Mouse (Mus musculus): ENCODE results near the gene Gm17660. TPM values are rescaled to one million over a fixed set of nuclear protein-coding genes. Genes with fewer than 3 reads are reported as not detected.

Gene Gm17660
- polyA plus RNA-seq, 1 experiment from 2014 or later = not detected

DNA sequence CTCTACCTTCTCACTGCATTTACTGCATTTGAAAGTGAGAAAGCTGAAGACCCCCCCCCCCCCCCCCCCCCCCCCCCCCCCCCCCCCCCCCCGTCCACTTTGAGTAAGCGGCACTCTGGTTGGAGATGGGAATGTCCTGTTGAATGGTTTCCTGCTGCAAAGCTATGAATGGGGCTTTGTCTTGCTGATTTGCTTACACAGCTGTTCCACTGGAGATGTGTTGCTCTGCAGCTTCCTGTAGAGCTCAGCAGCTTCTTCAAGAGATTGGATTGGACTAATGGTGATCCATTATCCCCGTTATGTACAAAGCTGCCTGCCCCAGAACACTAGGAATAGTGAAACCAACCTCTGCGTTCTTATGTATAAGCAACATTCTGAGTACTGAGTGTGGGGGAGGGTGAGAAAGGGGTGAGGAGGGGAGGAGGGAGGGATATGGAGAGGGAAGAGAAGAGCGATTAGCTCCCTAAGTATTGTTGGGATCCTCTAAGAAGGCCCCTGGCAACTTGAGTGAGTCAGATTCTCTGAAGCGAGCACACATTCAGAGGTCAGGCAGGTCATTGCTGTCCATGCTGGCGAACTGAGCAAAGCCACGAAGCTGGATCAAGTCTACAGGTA is 5.0 kb downstream of the Gm17660 start:
- no peak overlapping the region for H3K4me3 ChIP-seq
- 45% methylated on average over 6 of the region's 8 CpGs for WGBS
- no peaks in the 10 kb centered on the region for H3K27me3 ChIP-seq (ENCODE audit: low read depth, poor library complexity, severe bottlenecking)
- no peak for DNase-seq (ENCODE audit: low spot score)
- no peaks in the 10 kb centered on the region for H3K9me3 ChIP-seq (replicated peaks)
- H3K27ac ChIP-seq = peak overlapping the region; percentile 71
- no peaks in the 10 kb centered on the region for H3K36me3 ChIP-seq
- H3K4me1 ChIP-seq = peaks cover 14% of the 10 kb centered on the region

DNA sequence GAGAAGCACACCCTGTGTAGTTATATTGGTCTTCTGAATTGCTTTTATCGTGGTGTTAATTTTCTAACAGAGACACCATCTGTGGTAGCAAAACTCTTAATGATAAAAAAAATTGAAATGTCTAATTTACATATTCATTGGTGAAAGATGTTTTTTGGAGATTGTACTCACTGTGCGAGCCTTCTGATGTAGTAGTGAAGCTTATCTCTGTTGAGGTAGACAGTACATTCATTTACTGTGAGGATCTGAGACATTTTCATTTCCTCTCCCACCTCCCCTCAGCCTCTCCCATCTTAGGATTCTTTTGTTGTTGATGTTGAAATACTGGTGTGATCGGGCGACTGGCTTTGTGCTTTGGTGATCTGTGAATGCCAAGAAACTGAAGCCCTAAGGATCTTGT is 6.4 kb downstream of the Gm17660 start:
- Histone ChIP-seq H3K4me3 (no peak overlapping the region), H3K27me3 (ENCODE audit: low read depth, poor library complexity, severe bottlenecking) (no peaks in the 10 kb centered on the region), H3K4me1 (peaks cover 7% of the 10 kb centered on the region), H3K9me3 (replicated peaks) (no peaks in the 10 kb centered on the region), H3K27ac (no peak overlapping the region), H3K36me3 (no peaks in the 10 kb centered on the region)
- WGBS = 89% methylated on average over 4 of the region's 4 CpGs
- no peak for DNase-seq (ENCODE audit: low spot score)

DNA sequence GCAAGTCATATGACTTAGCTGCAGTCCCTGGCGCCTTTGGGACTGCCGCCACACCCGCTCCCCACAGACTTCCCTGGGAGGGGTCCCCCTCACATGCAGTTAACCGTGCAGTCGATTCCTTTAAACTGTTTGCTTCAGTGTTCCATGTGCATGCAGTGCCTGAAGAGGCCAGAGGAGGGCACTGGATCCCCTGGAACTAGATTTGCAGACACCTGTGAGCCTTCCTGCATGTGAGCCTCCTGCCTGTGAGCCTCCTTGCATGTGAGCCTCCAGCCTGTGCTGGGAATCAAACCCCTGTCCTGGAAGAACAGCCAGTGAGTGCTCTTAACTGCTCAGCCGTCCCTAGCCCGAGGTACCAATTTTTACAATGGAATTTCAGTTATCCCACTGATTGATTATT is 8.7 kb downstream of the Gm17660 start:
- Histone ChIP-seq H3K27ac (no peak overlapping the region), H3K27me3 (ENCODE audit: low read depth, poor library complexity, severe bottlenecking) (no peaks in the 10 kb centered on the region), H3K4me3 (no peak overlapping the region), H3K36me3 (peaks cover 13% of the 10 kb centered on the region), H3K4me1 (peaks cover 7% of the 10 kb centered on the region), H3K9me3 (replicated peaks) (no peaks in the 10 kb centered on the region)
- DNase-seq (ENCODE audit: low spot score) = no peak
- WGBS = 92% methylated on average over 7 of the region's 7 CpGs

DNA sequence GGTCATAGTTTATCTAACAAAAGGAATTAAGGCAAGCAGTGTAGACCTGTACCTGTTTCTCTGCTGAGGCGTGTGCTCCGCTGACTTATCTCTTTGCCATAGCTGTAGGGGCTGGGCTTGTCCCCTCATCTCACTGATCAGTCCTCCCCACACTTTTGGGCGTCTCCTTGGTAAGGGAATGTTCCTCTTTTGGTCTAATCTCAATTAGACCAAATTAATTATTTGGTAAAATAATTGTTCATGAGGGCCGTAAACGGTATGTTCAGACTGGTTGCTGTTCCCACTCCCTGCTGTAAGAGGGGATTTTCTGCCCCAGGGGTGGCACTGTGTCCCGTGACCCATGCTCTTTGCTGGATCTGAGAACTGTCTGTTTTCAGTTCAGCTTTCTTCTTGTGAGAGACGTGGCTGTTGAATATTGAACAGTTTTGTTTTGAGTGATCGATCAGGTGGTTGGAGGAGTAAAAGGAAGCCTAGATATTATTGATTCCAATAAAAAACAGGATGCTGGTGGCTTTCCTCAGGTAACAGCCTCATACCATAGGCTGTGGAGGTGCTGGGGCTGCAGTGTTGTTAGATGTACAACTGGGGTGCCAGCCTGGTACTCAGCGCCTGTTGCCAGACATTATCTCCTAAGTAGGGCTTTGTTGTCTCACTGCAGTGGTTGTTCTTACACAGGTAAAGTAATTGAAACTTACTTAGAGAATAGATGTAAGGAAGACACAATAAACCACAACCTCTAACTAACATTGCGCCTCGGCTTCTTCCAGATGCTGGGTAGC is 14.4 kb downstream of the Gm17660 start:
- H3K4me3 ChIP-seq = no peak overlapping the region
- WGBS = 95% methylated on average over 11 of the region's 11 CpGs
- no peak overlapping the region for H3K27ac ChIP-seq
- H3K36me3 ChIP-seq = peaks cover 68% of the 10 kb centered on the region
- no peak for DNase-seq (ENCODE audit: low spot score)
- H3K27me3 ChIP-seq (ENCODE audit: low read depth, poor library complexity, severe bottlenecking) = no peaks in the 10 kb centered on the region
- no peaks in the 10 kb centered on the region for H3K4me1 ChIP-seq
- no peaks in the 10 kb centered on the region for H3K9me3 ChIP-seq (replicated peaks)

DNA sequence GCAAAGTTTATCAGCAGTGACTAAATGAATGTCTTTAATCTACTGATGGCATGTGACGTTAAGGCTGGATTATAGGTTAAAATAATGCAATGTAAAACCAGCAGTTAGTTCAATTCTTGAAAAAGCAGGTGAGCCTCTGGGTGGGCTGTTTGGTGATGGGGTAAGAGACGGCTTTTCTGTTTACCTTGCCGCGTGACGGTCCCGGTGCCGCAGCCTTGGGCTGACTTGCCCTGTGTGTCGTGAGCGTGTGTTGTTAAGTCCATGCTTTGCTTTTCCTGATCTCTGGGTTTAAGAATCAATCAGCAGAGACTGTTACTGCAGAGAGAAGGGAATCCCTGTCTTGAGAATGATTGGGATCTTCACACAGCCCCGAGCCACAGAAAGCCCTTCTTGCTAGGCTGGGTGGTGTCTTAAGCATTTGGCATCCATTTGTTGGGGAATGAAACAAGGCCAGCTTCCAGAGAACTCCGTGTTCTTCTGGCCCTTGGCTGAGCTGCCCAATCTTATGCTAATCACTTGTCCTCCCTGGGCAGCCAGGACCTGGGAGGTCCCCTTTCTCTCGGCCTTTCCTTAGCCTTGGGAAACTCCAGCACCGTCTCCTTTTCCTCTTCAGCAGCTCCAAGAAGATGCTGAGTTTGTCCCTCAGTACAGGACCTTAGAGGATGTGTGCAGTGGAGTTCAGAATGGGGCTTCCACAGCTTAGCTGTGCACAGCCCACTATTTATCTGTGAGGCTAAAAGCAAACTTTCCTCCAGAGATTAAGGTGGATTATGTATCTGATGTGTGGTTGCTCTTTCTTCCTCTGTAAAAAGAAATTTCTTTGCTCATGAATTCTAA is 15.3 kb downstream of the Gm17660 start:
- Histone ChIP-seq H3K4me3 (no peak overlapping the region), H3K4me1 (no peaks in the 10 kb centered on the region), H3K27ac (no peak overlapping the region), H3K9me3 (replicated peaks) (no peaks in the 10 kb centered on the region), H3K27me3 (ENCODE audit: low read depth, poor library complexity, severe bottlenecking) (no peaks in the 10 kb centered on the region), H3K36me3 (peaks cover 71% of the 10 kb centered on the region)
- WGBS = 87% methylated on average over 13 of the region's 13 CpGs
- DNase-seq (ENCODE audit: low spot score) = no peak

DNA sequence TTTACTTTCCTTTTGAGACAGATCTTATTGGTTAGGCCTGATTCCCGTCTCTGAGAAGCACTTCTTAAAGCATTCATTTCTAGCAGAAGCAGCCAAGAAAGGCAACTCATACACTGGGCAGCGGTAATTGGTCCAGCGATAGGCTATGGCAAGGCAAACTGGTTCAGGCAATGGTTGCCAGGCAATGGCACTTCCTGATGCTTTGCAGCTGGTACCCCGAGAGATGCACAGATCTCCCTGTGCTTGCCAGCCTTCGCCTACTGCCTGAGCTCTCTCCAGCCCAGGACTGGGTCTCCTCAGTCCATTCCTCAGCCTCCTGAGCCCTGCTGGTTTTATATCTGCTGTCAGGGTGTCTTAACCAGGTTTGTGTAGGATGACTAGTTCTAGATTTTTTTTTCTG is 17.0 kb downstream of the Gm17660 start:
- no peak overlapping the region for H3K27ac ChIP-seq
- H3K36me3 ChIP-seq = peaks cover 82% of the 10 kb centered on the region
- 92% methylated on average over 5 of the region's 5 CpGs for WGBS
- no peak for DNase-seq (ENCODE audit: low spot score)
- no peaks in the 10 kb centered on the region for H3K27me3 ChIP-seq (ENCODE audit: low read depth, poor library complexity, severe bottlenecking)
- H3K4me3 ChIP-seq = no peak overlapping the region
- no peaks in the 10 kb centered on the region for H3K4me1 ChIP-seq
- H3K9me3 ChIP-seq (replicated peaks) = no peaks in the 10 kb centered on the region

DNA sequence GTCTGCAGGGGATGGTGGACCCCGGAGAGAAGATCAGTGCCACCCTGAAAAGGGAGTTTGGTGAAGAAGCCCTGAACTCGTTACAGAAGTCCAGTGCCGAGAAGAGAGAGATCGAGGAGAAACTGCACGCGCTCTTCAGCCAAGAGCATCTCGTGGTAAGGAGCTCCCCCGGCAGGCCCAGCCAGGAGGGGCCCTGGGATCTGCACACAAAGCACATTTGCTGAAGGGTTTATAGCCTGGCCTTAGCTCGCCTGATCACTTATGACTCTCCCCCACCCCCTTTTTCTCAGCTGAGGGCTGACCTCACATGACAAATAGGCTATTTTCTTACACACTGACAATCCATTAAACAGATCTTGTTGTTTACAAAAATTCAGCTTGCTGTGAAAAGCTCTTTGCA is 17.8 kb downstream of the Gm17660 start:
- 82% methylated on average over 9 of the region's 9 CpGs for WGBS
- no peak for DNase-seq (ENCODE audit: low spot score)
- H3K27ac ChIP-seq = no peak overlapping the region
- H3K4me1 ChIP-seq = no peaks in the 10 kb centered on the region
- no peaks in the 10 kb centered on the region for H3K9me3 ChIP-seq (replicated peaks)
- no peaks in the 10 kb centered on the region for H3K27me3 ChIP-seq (ENCODE audit: low read depth, poor library complexity, severe bottlenecking)
- H3K4me3 ChIP-seq = no peak overlapping the region
- H3K36me3 ChIP-seq = peaks cover 81% of the 10 kb centered on the region

DNA sequence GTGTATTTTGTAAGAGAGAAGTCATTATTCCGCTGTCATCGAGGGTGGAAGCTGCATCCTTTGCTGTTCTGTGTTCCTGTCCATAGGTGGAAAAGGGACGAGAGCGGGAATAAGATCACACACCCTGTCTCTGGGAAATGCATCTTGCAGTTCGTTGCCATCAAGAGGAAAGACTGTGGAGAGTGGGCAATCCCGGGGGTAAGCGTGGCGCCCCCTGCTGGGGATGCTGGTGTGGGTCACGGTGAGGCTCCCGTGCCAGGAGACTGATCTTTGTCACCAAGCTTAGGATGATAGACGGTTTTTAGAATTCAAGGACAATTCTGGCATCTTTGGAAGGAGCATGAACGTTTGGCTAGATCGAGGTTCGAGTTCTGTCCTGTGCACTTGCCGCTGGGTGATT is 19.4 kb downstream of the Gm17660 start:
- H3K27ac ChIP-seq = no peak overlapping the region
- no peaks in the 10 kb centered on the region for H3K9me3 ChIP-seq (replicated peaks)
- peaks cover 71% of the 10 kb centered on the region for H3K36me3 ChIP-seq
- H3K27me3 ChIP-seq (ENCODE audit: low read depth, poor library complexity, severe bottlenecking) = no peaks in the 10 kb centered on the region
- H3K4me1 ChIP-seq = no peaks in the 10 kb centered on the region
- DNase-seq (ENCODE audit: low spot score) = peak; percentile 60
- H3K4me3 ChIP-seq = no peak overlapping the region
- 69% methylated on average over 15 of the region's 15 CpGs for WGBS

DNA sequence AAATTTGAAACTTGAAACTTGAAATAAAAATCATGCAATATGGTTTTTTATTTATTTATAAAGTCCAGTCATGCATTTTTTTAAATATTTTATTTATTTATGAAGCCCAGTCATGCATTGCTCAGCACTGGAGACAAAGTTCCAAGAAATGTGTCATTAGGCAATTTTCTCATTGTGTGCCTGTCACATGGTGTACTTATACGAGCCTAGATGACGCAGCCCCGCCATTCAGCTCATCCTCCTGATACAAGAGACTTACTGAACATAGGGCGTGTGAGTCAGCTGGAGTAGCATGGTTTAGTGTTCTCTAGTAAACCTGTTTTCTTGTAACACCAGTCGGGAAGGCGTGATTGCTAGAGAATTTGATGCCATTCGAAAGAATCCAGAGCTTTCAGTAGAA is 21.1 kb downstream of the Gm17660 start:
- Histone ChIP-seq H3K27me3 (ENCODE audit: low read depth, poor library complexity, severe bottlenecking) (no peaks in the 10 kb centered on the region), H3K27ac (no peak overlapping the region), H3K9me3 (replicated peaks) (no peaks in the 10 kb centered on the region), H3K4me1 (no peaks in the 10 kb centered on the region), H3K4me3 (no peak overlapping the region), H3K36me3 (peaks cover 71% of the 10 kb centered on the region)
- DNase-seq (ENCODE audit: low spot score) = no peak
- 90% methylated on average over 7 of the region's 7 CpGs for WGBS

DNA sequence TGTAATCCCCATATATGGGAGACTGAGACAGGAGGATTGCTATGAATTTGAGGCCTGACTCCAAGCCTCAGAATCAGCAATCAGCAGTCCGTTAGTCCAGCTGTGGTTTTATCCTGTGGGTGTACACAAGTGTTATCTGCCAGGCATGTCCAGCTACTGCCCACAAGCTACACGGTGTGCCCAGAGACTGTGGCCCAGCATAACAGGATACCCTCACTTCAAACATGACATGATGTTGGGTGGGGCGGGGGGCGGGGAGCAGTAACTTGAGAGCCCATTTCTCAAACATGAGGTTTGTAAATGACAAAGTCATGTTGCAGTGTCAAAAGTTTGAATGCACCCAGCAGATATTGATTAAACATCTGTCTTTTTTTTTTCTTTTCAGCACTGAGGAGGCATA is 21.6 kb downstream of the Gm17660 start:
- Histone ChIP-seq H3K4me1 (no peaks in the 10 kb centered on the region), H3K36me3 (peaks cover 71% of the 10 kb centered on the region), H3K27ac (no peak overlapping the region), H3K4me3 (no peak overlapping the region), H3K9me3 (replicated peaks) (no peaks in the 10 kb centered on the region), H3K27me3 (ENCODE audit: low read depth, poor library complexity, severe bottlenecking) (no peaks in the 10 kb centered on the region)
- 92% methylated on average over 4 of the region's 4 CpGs for WGBS
- DNase-seq (ENCODE audit: low spot score) = no peak

DNA sequence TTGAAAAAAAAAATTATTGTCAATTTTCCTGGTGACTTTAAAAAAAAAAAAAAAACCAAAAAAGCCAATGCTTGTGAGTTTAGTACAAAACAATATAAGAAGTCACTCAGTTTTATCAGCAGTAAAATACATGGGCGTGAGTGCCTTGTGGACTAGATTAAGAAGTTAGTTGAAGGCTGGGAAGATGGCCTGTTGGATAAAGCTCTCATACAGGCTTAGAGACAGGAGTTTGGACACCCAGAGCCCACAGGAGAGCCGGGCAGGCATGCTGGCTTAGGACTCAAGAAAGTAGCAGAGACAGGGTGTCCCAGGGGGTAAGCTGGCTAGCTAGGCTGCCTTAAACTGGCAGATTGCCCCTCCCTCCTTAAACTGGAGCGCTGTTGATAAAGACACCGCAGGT is 22.5 kb downstream of the Gm17660 start:
- WGBS = 96% methylated on average over 4 of the region's 4 CpGs
- no peaks in the 10 kb centered on the region for H3K4me1 ChIP-seq
- H3K9me3 ChIP-seq (replicated peaks) = no peaks in the 10 kb centered on the region
- peaks cover 71% of the 10 kb centered on the region for H3K36me3 ChIP-seq
- H3K4me3 ChIP-seq = no peak overlapping the region
- H3K27ac ChIP-seq = no peak overlapping the region
- no peaks in the 10 kb centered on the region for H3K27me3 ChIP-seq (ENCODE audit: low read depth, poor library complexity, severe bottlenecking)
- no peak for DNase-seq (ENCODE audit: low spot score)

DNA sequence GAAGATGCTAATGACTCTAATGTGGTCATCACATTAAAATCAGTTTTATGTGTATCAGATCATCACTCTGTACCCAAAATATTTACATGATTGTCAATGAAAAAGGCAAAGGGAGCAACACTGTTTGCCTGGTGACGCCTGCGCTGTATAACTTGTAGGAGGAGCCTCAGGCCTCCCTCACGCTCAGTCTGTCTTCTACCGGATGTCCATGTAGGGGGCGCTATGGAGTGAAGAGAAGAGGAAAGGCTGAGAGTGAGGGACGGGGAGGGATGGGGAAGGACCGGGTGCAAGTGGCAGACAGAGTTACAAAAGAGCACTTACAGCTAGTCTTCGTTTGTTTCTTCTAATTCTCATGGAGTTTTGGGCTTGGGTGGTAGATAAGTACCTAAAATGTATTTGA is 24.5 kb downstream of the Gm17660 start:
- Histone ChIP-seq H3K27me3 (ENCODE audit: low read depth, poor library complexity, severe bottlenecking) (no peaks in the 10 kb centered on the region), H3K4me1 (peaks cover 4% of the 10 kb centered on the region), H3K36me3 (peaks cover 53% of the 10 kb centered on the region), H3K9me3 (replicated peaks) (no peaks in the 10 kb centered on the region), H3K27ac (no peak overlapping the region), H3K4me3 (no peak overlapping the region)
- WGBS = 62% methylated on average over 8 of the region's 8 CpGs
- no peak for DNase-seq (ENCODE audit: low spot score)

DNA sequence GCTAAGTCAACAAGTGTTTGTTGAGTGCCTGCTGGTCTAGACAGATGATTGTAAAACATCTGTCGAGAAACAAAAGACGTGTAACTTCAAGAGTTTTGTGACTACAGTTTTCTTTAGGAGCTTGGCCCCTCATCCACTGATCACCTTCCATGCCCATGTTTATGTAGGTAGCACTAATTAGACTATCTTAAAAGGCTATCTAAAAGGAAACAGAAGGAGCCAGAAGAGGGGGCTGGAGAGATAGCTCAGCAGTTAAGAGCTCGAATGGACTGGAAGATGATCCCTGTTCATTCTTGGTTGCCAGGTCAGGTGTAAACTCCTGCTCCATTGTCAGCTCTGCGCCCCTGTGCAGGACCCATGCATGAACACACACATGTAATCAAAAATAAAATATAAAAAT is 29.3 kb downstream of the Gm17660 start:
- WGBS = 50% methylated on average over 4 of the region's 4 CpGs
- no peak overlapping the region for H3K27ac ChIP-seq

More for the DNA sequence above, 29.3 kb downstream of the Gm17660 start:
- Histone ChIP-seq H3K9me3 (replicated peaks) (no peaks in the 10 kb centered on the region), H3K4me1 (peaks cover 17% of the 10 kb centered on the region), H3K4me3 (peak overlapping the region; percentile 85), H3K36me3 (peaks cover 31% of the 10 kb centered on the region), H3K27me3 (ENCODE audit: low read depth, poor library complexity, severe bottlenecking) (no peaks in the 10 kb centered on the region)
- no peak for DNase-seq (ENCODE audit: low spot score)

Measured in limb, embryonic 10.5 days (tissue).